Mouse (Mus musculus): ENCODE measurements around the gene Zfhx3. TPM values are rescaled to one million over a fixed set of nuclear protein-coding genes. Genes with fewer than 3 reads are reported as not detected.

The Zfhx3 gene
- total and polyA plus RNA-seq, 2 experiments = 1.3 to 1.5 TPM

GRCm38 (mm10) chr8:108031159-108031558, 88.7 kb downstream of the Zfhx3 start:
- 93% methylated on average over 3 of the region's 3 CpGs for WGBS
- Histone ChIP-seq H3K79me2 (ENCODE audit: control insufficient read depth, insufficient read depth, low read length) (no peaks in the 10 kb centered on the region), H3K36me3 (ENCODE audit: control insufficient read depth, insufficient read depth, low read length) (no peaks in the 10 kb centered on the region), H3K9ac (ENCODE audit: low read depth, low read length) (no peak overlapping the region), H3K27ac (replicated peaks; ENCODE audit: insufficient read depth, low read depth, low read length) (no peak overlapping the region), H3K4me3 (ENCODE audit: insufficient read depth, low read depth, low read length) (no peak overlapping the region), H3K27me3 (ENCODE audit: control insufficient read depth, insufficient read depth, low read length) (no peaks in the 10 kb centered on the region), H3K4me1 (ENCODE audit: control insufficient read depth, insufficient read depth, low read length) (no peaks in the 10 kb centered on the region)
- no peak for DNase-seq (ENCODE audit: extremely low read depth, low read depth, low spot score)
- no peak for TF ChIP-seq POLR2A (IDR thresholded peaks at IDR 0.05; ENCODE audit: extremely low read depth, insufficient read depth, low read length)
- no peak for TF ChIP-seq CTCF (IDR thresholded peaks at IDR 0.05; ENCODE audit: low read depth, low read length)

DNA sequence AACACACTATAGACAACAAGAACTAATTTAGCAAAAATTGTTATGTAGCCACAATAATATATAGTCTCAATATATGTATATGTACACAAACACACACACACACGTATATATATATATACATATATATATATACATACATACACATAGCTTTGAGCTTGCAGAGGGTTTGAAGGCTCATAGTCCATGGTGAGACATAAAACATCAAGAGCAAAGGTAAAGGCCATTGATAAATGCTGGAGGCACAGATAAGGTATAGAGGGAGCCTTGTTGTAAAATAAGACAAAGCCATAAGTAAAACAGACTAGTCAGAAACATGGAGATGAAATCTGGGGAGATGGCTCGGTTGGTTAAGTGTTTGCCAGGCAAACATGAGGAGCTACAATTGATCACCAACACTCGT, 91.6 kb downstream of the Zfhx3 start:
- H3K79me2 ChIP-seq (ENCODE audit: control insufficient read depth, insufficient read depth, low read length) = no peaks in the 10 kb centered on the region
- H3K9ac ChIP-seq (ENCODE audit: low read depth, low read length) = no peak overlapping the region
- H3K27ac ChIP-seq (replicated peaks; ENCODE audit: insufficient read depth, low read depth, low read length) = no peak overlapping the region
- H3K4me1 ChIP-seq (ENCODE audit: control insufficient read depth, insufficient read depth, low read length) = no peaks in the 10 kb centered on the region
- no peaks in the 10 kb centered on the region for H3K27me3 ChIP-seq (ENCODE audit: control insufficient read depth, insufficient read depth, low read length)
- TF ChIP-seq POLR2A (IDR thresholded peaks at IDR 0.05; ENCODE audit: extremely low read depth, insufficient read depth, low read length) (no peak), CTCF (IDR thresholded peaks at IDR 0.05; ENCODE audit: low read depth, low read length) (no peak)
- H3K36me3 ChIP-seq (ENCODE audit: control insufficient read depth, insufficient read depth, low read length) = no peaks in the 10 kb centered on the region
- H3K4me3 ChIP-seq (ENCODE audit: insufficient read depth, low read depth, low read length) = no peak overlapping the region
- WGBS = 50% methylated on average over 3 of the region's 3 CpGs
- no peak for DNase-seq (ENCODE audit: extremely low read depth, low read depth, low spot score)

- DNase-seq (ENCODE audit: extremely low read depth, low read depth, low spot score) = no peak
- Histone ChIP-seq H3K36me3 (ENCODE audit: control insufficient read depth, insufficient read depth, low read length) (no peaks in the 10 kb centered on the region), H3K27ac (replicated peaks; ENCODE audit: insufficient read depth, low read depth, low read length) (no peak overlapping the region), H3K4me1 (ENCODE audit: control insufficient read depth, insufficient read depth, low read length) (no peaks in the 10 kb centered on the region), H3K4me3 (ENCODE audit: insufficient read depth, low read depth, low read length) (no peak overlapping the region), H3K9ac (ENCODE audit: low read depth, low read length) (no peak overlapping the region), H3K27me3 (ENCODE audit: control insufficient read depth, insufficient read depth, low read length) (no peaks in the 10 kb centered on the region), H3K79me2 (ENCODE audit: control insufficient read depth, insufficient read depth, low read length) (no peaks in the 10 kb centered on the region)
- WGBS = 87% methylated on average over 6 of the region's 6 CpGs
- TF ChIP-seq CTCF (IDR thresholded peaks at IDR 0.05; ENCODE audit: low read depth, low read length) (no peak), POLR2A (IDR thresholded peaks at IDR 0.05; ENCODE audit: extremely low read depth, insufficient read depth, low read length) (no peak)
These were observed 92.3 kb downstream of the Zfhx3 start for GRCm38 (mm10) chr8:108034726-108035125.

GRCm38 (mm10) chr8:108043618-108044017, 101.2 kb downstream of the Zfhx3 start:
- no peaks in the 10 kb centered on the region for H3K27me3 ChIP-seq (ENCODE audit: control insufficient read depth, insufficient read depth, low read length)
- no peaks in the 10 kb centered on the region for H3K36me3 ChIP-seq (ENCODE audit: control insufficient read depth, insufficient read depth, low read length)
- H3K4me3 ChIP-seq (ENCODE audit: insufficient read depth, low read depth, low read length) = no peak overlapping the region
- H3K9ac ChIP-seq (ENCODE audit: low read depth, low read length) = no peak overlapping the region
- 85% methylated on average over 4 of the region's 4 CpGs for WGBS
- no peak for TF ChIP-seq POLR2A (IDR thresholded peaks at IDR 0.05; ENCODE audit: extremely low read depth, insufficient read depth, low read length)
- no peak for TF ChIP-seq CTCF (IDR thresholded peaks at IDR 0.05; ENCODE audit: low read depth, low read length)
- no peaks in the 10 kb centered on the region for H3K79me2 ChIP-seq (ENCODE audit: control insufficient read depth, insufficient read depth, low read length)
- DNase-seq (ENCODE audit: extremely low read depth, low read depth, low spot score) = no peak
- H3K4me1 ChIP-seq (ENCODE audit: control insufficient read depth, insufficient read depth, low read length) = no peaks in the 10 kb centered on the region
- H3K27ac ChIP-seq (replicated peaks; ENCODE audit: insufficient read depth, low read depth, low read length) = no peak overlapping the region

- no peak for TF ChIP-seq POLR2A (IDR thresholded peaks at IDR 0.05; ENCODE audit: extremely low read depth, insufficient read depth, low read length)
- TF ChIP-seq CTCF (IDR thresholded peaks at IDR 0.05; ENCODE audit: low read depth, low read length) = no peak
- Histone ChIP-seq H3K36me3 (ENCODE audit: control insufficient read depth, insufficient read depth, low read length) (no peaks in the 10 kb centered on the region), H3K27me3 (ENCODE audit: control insufficient read depth, insufficient read depth, low read length) (no peaks in the 10 kb centered on the region), H3K4me3 (ENCODE audit: insufficient read depth, low read depth, low read length) (no peak overlapping the region), H3K27ac (replicated peaks; ENCODE audit: insufficient read depth, low read depth, low read length) (no peak overlapping the region), H3K9ac (ENCODE audit: low read depth, low read length) (no peak overlapping the region), H3K4me1 (ENCODE audit: control insufficient read depth, insufficient read depth, low read length) (no peaks in the 10 kb centered on the region), H3K79me2 (ENCODE audit: control insufficient read depth, insufficient read depth, low read length) (no peaks in the 10 kb centered on the region)
- 84% methylated on average over 3 of the region's 3 CpGs for WGBS
- no peak for DNase-seq (ENCODE audit: extremely low read depth, low read depth, low spot score)
These were observed 101.7 kb downstream of the Zfhx3 start for GRCm38 (mm10) chr8:108044185-108044584.

- no peak for DNase-seq (ENCODE audit: extremely low read depth, low read depth, low spot score)
- no peaks in the 10 kb centered on the region for H3K4me1 ChIP-seq (ENCODE audit: control insufficient read depth, insufficient read depth, low read length)
- H3K36me3 ChIP-seq (ENCODE audit: control insufficient read depth, insufficient read depth, low read length) = no peaks in the 10 kb centered on the region
These were observed 113.8 kb downstream of the Zfhx3 start for GRCm38 (mm10) chr8:108056241-108056640.

More at GRCm38 (mm10) chr8:108056241-108056640, 113.8 kb downstream of the Zfhx3 start:
- 72% methylated on average over 5 of the region's 5 CpGs for WGBS
- H3K9ac ChIP-seq (ENCODE audit: low read depth, low read length) = no peak overlapping the region
- no peak for TF ChIP-seq CTCF (IDR thresholded peaks at IDR 0.05; ENCODE audit: low read depth, low read length)
- no peak for TF ChIP-seq POLR2A (IDR thresholded peaks at IDR 0.05; ENCODE audit: extremely low read depth, insufficient read depth, low read length)
- H3K27me3 ChIP-seq (ENCODE audit: control insufficient read depth, insufficient read depth, low read length) = no peaks in the 10 kb centered on the region
- no peak overlapping the region for H3K27ac ChIP-seq (replicated peaks; ENCODE audit: insufficient read depth, low read depth, low read length)
- H3K4me3 ChIP-seq (ENCODE audit: insufficient read depth, low read depth, low read length) = no peak overlapping the region
- no peaks in the 10 kb centered on the region for H3K79me2 ChIP-seq (ENCODE audit: control insufficient read depth, insufficient read depth, low read length)
